ENCODE assay signal across 9 mouse cellular contexts in genomic region chr11:69606491-69606795, GRCm38 (mm10). TPM values are rescaled to one million over a fixed set of nuclear protein-coding genes. Genes with fewer than 3 reads are reported as not detected.
A peak's percentile ranks its signal among the peaks of the same experiment; 100 is the strongest.
DNase-seq lines count a peak whose midpoint lies in the region; ATAC-seq and TF ChIP-seq lines count a peak whose summit lies in the region.
"Had no signal": no experiment of that assay in that cellular context is flagged by ENCODE, and none has a peak within 500 bp of the region (broad histone marks: within the 10 kb centered on the region; RNA-seq: fewer than 3 reads in every experiment).

No protein-coding gene starts in this region.

- 66% methylated on average over 2 of the region's 2 CpGs for WGBS in lung, postnatal 0 days
- WGBS in forebrain, embryonic 14.5 days, result 61% methylated on average over 2 of the region's 2 CpGs
- 53% methylated on average over 2 of the region's 2 CpGs for WGBS in limb, embryonic 14.5 days
- WGBS in stomach, embryonic 15.5 days, result 63% methylated on average over 2 of the region's 2 CpGs

- no peak for ATAC-seq in lung, postnatal 0 days
- ATAC-seq in forebrain, embryonic 14.5 days, result no peak
- no peak for ATAC-seq in limb, embryonic 14.5 days (ENCODE audit: low FRiP score, low read depth)
- no peak for ATAC-seq in stomach, embryonic 15.5 days (ENCODE audit: insufficient read depth, low FRiP score, low read depth)

- peak overlapping the region; percentile 96 for H3K4me2 ChIP-seq in lung, postnatal 0 days (replicated peaks; ENCODE audit: low read depth, low read length)
- H3K4me2 ChIP-seq in forebrain, embryonic 14.5 days (ENCODE audit: low read length), result peak overlapping the region; percentile 100
- H3K4me2 ChIP-seq in limb, embryonic 14.5 days (replicated peaks; ENCODE audit: low read depth, low read length, severe bottlenecking), result peak overlapping the region; percentile 100
- H3K4me2 ChIP-seq in stomach, embryonic 15.5 days, result peak overlapping the region; percentile 91

- TF ChIP-seq POLR2A in limb, embryonic 14.5 days (IDR thresholded peaks at IDR 0.05; ENCODE audit: borderline replicate concordance, extremely low read depth, insufficient read depth, insufficient read length), result no peak

- no peak for DNase-seq in lung, postnatal 0 days (ENCODE audit: low spot score)
- no peak for DNase-seq in lung, postnatal 36 days
- DNase-seq in forebrain, embryonic 14.5 days (ENCODE audit: low spot score), result no peak
- DNase-seq in limb, embryonic 14.5 days (ENCODE audit: low spot score), result no peak
- DNase-seq in kidney, postnatal 10 days, result no peak
- DNase-seq in gastrocnemius, adult 18-20 months (ENCODE audit: low spot score), result no peak

- H3K27me3 ChIP-seq in lung, postnatal 0 days (replicated peaks; ENCODE audit: insufficient read depth, low read length), result 0 out of 2 replicates have a peak, but pooled peaks cover 4% of the 10 kb centered on the region
- no peaks in the 10 kb centered on the region for H3K27me3 ChIP-seq in forebrain, embryonic 14.5 days (replicated peaks; ENCODE audit: control insufficient read depth, insufficient read depth, low read length)
- H3K27me3 ChIP-seq in limb, embryonic 14.5 days (ENCODE audit: control insufficient read depth, insufficient read depth, low read length), result no peaks in the 10 kb centered on the region; the same call in 1 of the 2 replicates
- peaks cover 10% of the 10 kb centered on the region; the same call in 1 of the 2 replicates for H3K27me3 ChIP-seq in stomach, embryonic 15.5 days (replicated peaks)

- TF ChIP-seq CTCF in lung, postnatal 0 days (IDR thresholded peaks at IDR 0.05), result no peak

- H3K9ac ChIP-seq in lung, postnatal 0 days (replicated peaks; ENCODE audit: low read depth), result no peak overlapping the region
- H3K9ac ChIP-seq in forebrain, embryonic 14.5 days (ENCODE audit: low read length), result peak overlapping the region; percentile 32; the same call in 1 of the 2 replicates
- H3K9ac ChIP-seq in limb, embryonic 14.5 days (ENCODE audit: low read depth, low read length, severe bottlenecking), result peak overlapping the region; percentile 25; the same call in 1 of the 2 replicates
- no peak overlapping the region for H3K9ac ChIP-seq in stomach, embryonic 15.5 days

- H3K27ac ChIP-seq in lung, postnatal 0 days (ENCODE audit: low read length), result no peak overlapping the region
- no peak overlapping the region for H3K27ac ChIP-seq in forebrain, embryonic 14.5 days (ENCODE audit: low read depth, low read length)
- H3K27ac ChIP-seq in limb, embryonic 14.5 days (replicated peaks; ENCODE audit: low read depth, low read length), result 0 out of 2 replicates have a peak overlapping the region, but pooled peaks have one; percentile 7
- no peak overlapping the region for H3K27ac ChIP-seq in stomach, embryonic 15.5 days

- H3K4me1 ChIP-seq in lung, postnatal 0 days (ENCODE audit: insufficient read depth, low read depth, low read length), result peaks cover 13% of the 10 kb centered on the region; the same call in 1 of the 2 replicates
- H3K4me1 ChIP-seq in forebrain, embryonic 14.5 days (ENCODE audit: control insufficient read depth, insufficient read depth, low read length), result peaks cover 6% of the 10 kb centered on the region
- H3K4me1 ChIP-seq in limb, embryonic 14.5 days (ENCODE audit: control insufficient read depth, insufficient read depth, low read length), result peaks cover 9% of the 10 kb centered on the region
- peaks cover 18% of the 10 kb centered on the region for H3K4me1 ChIP-seq in stomach, embryonic 15.5 days

- no peaks in the 10 kb centered on the region for H3K9me3 ChIP-seq in lung, postnatal 0 days (ENCODE audit: low read length)
- no peaks in the 10 kb centered on the region for H3K9me3 ChIP-seq in forebrain, embryonic 14.5 days (replicated peaks; ENCODE audit: control insufficient read depth, low read length)
- H3K9me3 ChIP-seq in limb, embryonic 14.5 days (ENCODE audit: control insufficient read depth, low read length), result no peaks in the 10 kb centered on the region
- H3K9me3 ChIP-seq in stomach, embryonic 15.5 days, result no peaks in the 10 kb centered on the region

- peak overlapping the region; percentile 53; the same call in 1 of the 2 replicates for H3K4me3 ChIP-seq in lung, postnatal 0 days (ENCODE audit: low read depth, low read length)
- peak overlapping the region; percentile 67 for H3K4me3 ChIP-seq in forebrain, embryonic 14.5 days (ENCODE audit: low read depth, low read length)
- peak overlapping the region; percentile 63 for H3K4me3 ChIP-seq in limb, embryonic 14.5 days (replicated peaks; ENCODE audit: low read length)
- H3K4me3 ChIP-seq in stomach, embryonic 15.5 days (replicated peaks), result peak overlapping the region; percentile 59

- H3K36me3 ChIP-seq in lung, postnatal 0 days (ENCODE audit: insufficient read depth, low read length), result no peaks in the 10 kb centered on the region
- H3K36me3 ChIP-seq in forebrain, embryonic 14.5 days (ENCODE audit: control insufficient read depth, insufficient read depth, low read length), result peaks cover 5% of the 10 kb centered on the region
- 0 out of 2 replicates have a peak, but pooled peaks cover 6% of the 10 kb centered on the region for H3K36me3 ChIP-seq in limb, embryonic 14.5 days (ENCODE audit: control insufficient read depth, insufficient read depth, low read length)
- no peaks in the 10 kb centered on the region for H3K36me3 ChIP-seq in stomach, embryonic 15.5 days

- no peak for TF ChIP-seq EP300 in lung, postnatal 0 days (IDR thresholded peaks at IDR 0.05)

RNA-seq across cellular contexts. Expression of gene Atp1b2, which starts 0.7 kb away (rescaled TPM):
- 7.5 and 8.1 TPM in 2 replicates for polyA plus RNA-seq in lung, postnatal 0 days (2015; fragmentation: Nextera tagmentation; extraction: Ambion mirVana)
- polyA plus RNA-seq in forebrain, embryonic 14.5 days (2014; fragmentation: Nextera tagmentation; extraction: Ambion mirVana), result 22.0 and 31.5 TPM in 2 replicates
- polyA plus RNA-seq in limb, embryonic 14.5 days (2012; rRNA removed), result 17.9 and 20.6 TPM in 2 replicates
- 9.1 and 10.4 TPM in 2 replicates for polyA plus RNA-seq in limb, embryonic 14.5 days (2014; fragmentation: Nextera tagmentation; extraction: Ambion mirVana)
- 7.5 and 7.7 TPM in 2 replicates for polyA plus RNA-seq in stomach, embryonic 15.5 days (2015; fragmentation: Nextera tagmentation; extraction: Ambion mirVana)
- 100 to 1,000 TPM; 347 to 393 TPM for total RNA-seq in gastrocnemius, adult 18-20 months (2021)
- total RNA-seq: neutrophil, adult 5-6 weeks had no signal

RNA-seq across cellular contexts. Expression of gene Shbg, which starts 11.3 kb away (rescaled TPM):
- polyA plus RNA-seq in lung, postnatal 0 days (2015; fragmentation: Nextera tagmentation; extraction: Ambion mirVana), result not detected in 2 replicates
- polyA plus RNA-seq in forebrain, embryonic 14.5 days (2014; fragmentation: Nextera tagmentation; extraction: Ambion mirVana), result not detected in 2 replicates
- polyA plus RNA-seq in limb, embryonic 14.5 days (2012; rRNA removed), result 0.05 TPM in 1 of 2 replicates, not detected in the other
- not detected in 2 replicates for polyA plus RNA-seq in limb, embryonic 14.5 days (2014; fragmentation: Nextera tagmentation; extraction: Ambion mirVana)
- 0.99 and 2.1 TPM in 2 replicates for polyA plus RNA-seq in stomach, embryonic 15.5 days (2015; fragmentation: Nextera tagmentation; extraction: Ambion mirVana)
- total RNA-seq in gastrocnemius, adult 18-20 months (2021), result not detected
- total RNA-seq: adrenal gland, postnatal 14 days; neutrophil, adult 5-6 weeks had no signal

RNA-seq across cellular contexts. Expression of gene Sat2, which starts 15.4 kb away (rescaled TPM):
- polyA plus RNA-seq in lung, postnatal 0 days (2015; fragmentation: Nextera tagmentation; extraction: Ambion mirVana), result 14.4 and 16.3 TPM in 2 replicates
- 17.6 and 18.2 TPM in 2 replicates for polyA plus RNA-seq in forebrain, embryonic 14.5 days (2014; fragmentation: Nextera tagmentation; extraction: Ambion mirVana)
- 14.2 and 21.1 TPM in 2 replicates for polyA plus RNA-seq in limb, embryonic 14.5 days (2012; rRNA removed)
- 16.5 and 20.1 TPM in 2 replicates for polyA plus RNA-seq in limb, embryonic 14.5 days (2014; fragmentation: Nextera tagmentation; extraction: Ambion mirVana)
- 14.4 and 17.8 TPM in 2 replicates for polyA plus RNA-seq in stomach, embryonic 15.5 days (2015; fragmentation: Nextera tagmentation; extraction: Ambion mirVana)
- 1 to 10 TPM; 2.5 to 2.6 TPM for total RNA-seq in gastrocnemius, adult 18-20 months (2021)
- total RNA-seq: neutrophil, adult 5-6 weeks had no signal

RNA-seq across cellular contexts. Expression of gene Trp53, which starts 26.3 kb away (rescaled TPM):
- 39.8 and 50.6 TPM in 2 replicates for polyA plus RNA-seq in lung, postnatal 0 days (2015; fragmentation: Nextera tagmentation; extraction: Ambion mirVana)
- polyA plus RNA-seq in forebrain, embryonic 14.5 days (2014; fragmentation: Nextera tagmentation; extraction: Ambion mirVana), result 111 and 113 TPM in 2 replicates
- 173 and 200 TPM in 2 replicates for polyA plus RNA-seq in limb, embryonic 14.5 days (2012; rRNA removed)
- 138 and 155 TPM in 2 replicates for polyA plus RNA-seq in limb, embryonic 14.5 days (2014; fragmentation: Nextera tagmentation; extraction: Ambion mirVana)
- polyA plus RNA-seq in stomach, embryonic 15.5 days (2015; fragmentation: Nextera tagmentation; extraction: Ambion mirVana), result 122 and 130 TPM in 2 replicates
- total RNA-seq in gastrocnemius, adult 18-20 months (2021), result 10 to 100 TPM; 12.9 to 15.3 TPM

RNA-seq across cellular contexts. Expression of gene Fxr2, which starts 26.3 kb away (rescaled TPM):
- polyA plus RNA-seq in lung, postnatal 0 days (2015; fragmentation: Nextera tagmentation; extraction: Ambion mirVana), result 16.3 and 17.9 TPM in 2 replicates
- 34.2 and 35.0 TPM in 2 replicates for polyA plus RNA-seq in forebrain, embryonic 14.5 days (2014; fragmentation: Nextera tagmentation; extraction: Ambion mirVana)
- polyA plus RNA-seq in limb, embryonic 14.5 days (2012; rRNA removed), result 122 and 125 TPM in 2 replicates
- polyA plus RNA-seq in limb, embryonic 14.5 days (2014; fragmentation: Nextera tagmentation; extraction: Ambion mirVana), result 28.9 and 33.8 TPM in 2 replicates
- polyA plus RNA-seq in stomach, embryonic 15.5 days (2015; fragmentation: Nextera tagmentation; extraction: Ambion mirVana), result 21.0 and 27.0 TPM in 2 replicates
- 100 to 1,000 TPM; 101 to 106 TPM for total RNA-seq in gastrocnemius, adult 18-20 months (2021)

Comparison
In these comparisons a context has a peak if more than half of its experiments do, and no peak if none do; other contexts are left out.
1. H3K9ac ChIP-seq: peak in forebrain, embryonic 14.5 days (single experiment) and limb, embryonic 14.5 days (single experiment); none in lung, postnatal 0 days (single experiment) and stomach, embryonic 15.5 days (single experiment).
2. Peak in every context shown above with its lines, with median percentiles within 50 percentile points of each other: H3K4me2 ChIP-seq and H3K4me3 ChIP-seq.